Mouse (Mus musculus) stomach, postnatal 0 days (tissue): Measurements from ENCODE around the gene Rgs10.

Source experiments
- CTCF ChIP-seq: IDR thresholded peaks from 2 replicates; pipeline ENCODE4 v1.5.1; 2016; ENCODE audit warnings: antibody characterized with exemption, low read depth, mild to moderate bottlenecking, moderate library complexity
- EP300 ChIP-seq: optimal IDR thresholded peaks from 2 replicates; pipeline ENCODE3; 2016; ENCODE audit warnings: antibody characterized with exemption

- TF ChIP-seq CTCF (no peak), EP300 (no peak)
These were observed 15.0 kb downstream of the Rgs10 start for GRCm38 (mm10) chr7:128403586-128403985.
